Mouse (Mus musculus) CH12.LX (cell line): ENCODE measurements at regions not wholly inside any gene's neighbourhood (a gene's known extent, or its start where the extent isn't known, plus 50 kb on each side); places are given as distances from the start of the nearest gene placed in this dataset.

ENCODE experiments used
- BHLHE40 ChIP-seq: IDR thresholded peaks from 2 replicates; pipeline ENCODE4 v1.6.1; 2011; ENCODE audit warnings: mild to moderate bottlenecking, low read depth, low read length, improper control_type of control experiment
- CHD2 ChIP-seq: IDR thresholded peaks from 2 replicates; pipeline ENCODE4 v1.6.1; 2011; ENCODE audit warnings: low read length, improper control_type of control experiment
- CTCF ChIP-seq, 2 experiments: IDR thresholded peaks in 1 of 2; conservative IDR thresholded peaks in 1 of 2; 2 replicates each; pipeline ENCODE4 v1.5.1; 2011 to 2012; ENCODE audit warnings: low read depth in 2 of 2, low read length in 2 of 2, improper control_type of control experiment in 1 of 2, inconsistent platforms in 1 of 2, mild to moderate bottlenecking in 1 of 2, moderate library complexity in 1 of 2
- EP300 ChIP-seq: IDR thresholded peaks from 2 replicates; pipeline ENCODE4 v1.6.1; 2011; ENCODE audit warnings: low read length, improper control_type of control experiment
- NRF1 ChIP-seq: IDR thresholded peaks from 2 replicates; pipeline ENCODE4 v1.6.1; 2014; ENCODE audit warnings: low read depth, mild to moderate bottlenecking, inconsistent platforms, low read length, improper control_type of control experiment, moderate library complexity
- PAX5 ChIP-seq: IDR thresholded peaks from 2 replicates; pipeline ENCODE4 v1.6.1; 2012; ENCODE audit warnings: low read length, inconsistent platforms, mixed read lengths
- POLR2A ChIP-seq: IDR thresholded peaks from 2 replicates; pipeline ENCODE4 v1.6.1; 2011; ENCODE audit warnings: low read depth, mild to moderate bottlenecking, improper control_type of control experiment, low read length
- POLR2AphosphoS2 ChIP-seq: IDR thresholded peaks from 2 replicates; pipeline ENCODE4 v1.6.1; 2011; ENCODE audit warnings: low read depth, low read length, improper control_type of control experiment
- RAD21 ChIP-seq: IDR thresholded peaks from 2 replicates; pipeline ENCODE4 v1.6.1; 2011; ENCODE audit warnings: low read depth, mild to moderate bottlenecking, low read length, improper control_type of control experiment, moderate library complexity
- TBP ChIP-seq: conservative IDR thresholded peaks from 2 replicates; pipeline ENCODE4 v1.6.1; 2011; ENCODE audit warnings: low read depth, low read length, improper control_type of control experiment
- TCF12 ChIP-seq: IDR thresholded peaks from 2 replicates; pipeline ENCODE4 v1.6.1; 2014; ENCODE audit warnings: low read depth, mild to moderate bottlenecking, inconsistent platforms, low read length, improper control_type of control experiment
- ZC3H11A ChIP-seq: IDR thresholded peaks from 2 replicates; pipeline ENCODE4 v1.6.1; 2012; ENCODE audit warnings: low read depth, mild to moderate bottlenecking, inconsistent platforms, low read length, improper control_type of control experiment

DNA sequence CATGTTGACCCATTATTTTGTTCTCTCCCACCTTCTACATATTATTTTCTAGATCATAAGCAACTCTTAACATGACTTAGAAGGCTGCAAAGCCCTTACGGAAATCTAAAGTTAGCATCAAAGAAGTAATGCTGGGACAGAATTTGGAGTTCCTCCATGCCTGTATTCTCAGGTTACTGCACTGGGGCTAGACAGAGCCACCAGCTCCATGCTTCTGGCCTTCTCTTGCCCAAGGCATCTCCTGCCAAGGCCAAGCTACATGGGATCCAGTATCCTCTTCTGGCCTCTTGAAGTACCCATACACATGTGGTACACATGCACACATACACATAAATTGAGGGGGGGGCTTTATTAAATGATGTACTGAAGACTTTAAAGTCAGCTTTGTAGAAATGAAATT, 63.6 kb upstream of the Zfand6 start:
- no peak for TF ChIP-seq TBP
- TF ChIP-seq PAX5, result no peak
- TF ChIP-seq CTCF (conservative IDR thresholded peaks at IDR 0.05 in 1 of 2, IDR thresholded peaks at IDR 0.05 in 1 of 2; ENCODE audit: low read depth in 2 of 2, low read length in 2 of 2), result no peak
- TF ChIP-seq CHD2, result no peak
- TF ChIP-seq POLR2A, result no peak
- TF ChIP-seq TCF12, result no peak
- no peak for TF ChIP-seq POLR2AphosphoS2
- no peak for TF ChIP-seq EP300
- no peak for TF ChIP-seq RAD21
- no peak for TF ChIP-seq BHLHE40
- no peak for TF ChIP-seq NRF1
- TF ChIP-seq ZC3H11A, result no peak
